Mouse (Mus musculus) bone marrow, adult 2 months (tissue): Measurements from ENCODE around the gene P3h2.

ENCODE experiments used
- CTCF ChIP-seq: fragments of 200-500 bp; IDR thresholded peaks from 2 replicates; pipeline ENCODE4 v1.5.1; 2011; ENCODE audit warnings: low read length, control low read depth; ENCODE audit not compliant: control insufficient read depth, insufficient read depth
- POLR2A ChIP-seq: fragments of 200-500 bp; IDR thresholded peaks from 2 replicates; pipeline ENCODE4 v1.6.1; 2011; ENCODE audit warnings: low read depth, mild to moderate bottlenecking, control low read depth, low read length, borderline replicate concordance; ENCODE audit not compliant: control insufficient read depth

DNA sequence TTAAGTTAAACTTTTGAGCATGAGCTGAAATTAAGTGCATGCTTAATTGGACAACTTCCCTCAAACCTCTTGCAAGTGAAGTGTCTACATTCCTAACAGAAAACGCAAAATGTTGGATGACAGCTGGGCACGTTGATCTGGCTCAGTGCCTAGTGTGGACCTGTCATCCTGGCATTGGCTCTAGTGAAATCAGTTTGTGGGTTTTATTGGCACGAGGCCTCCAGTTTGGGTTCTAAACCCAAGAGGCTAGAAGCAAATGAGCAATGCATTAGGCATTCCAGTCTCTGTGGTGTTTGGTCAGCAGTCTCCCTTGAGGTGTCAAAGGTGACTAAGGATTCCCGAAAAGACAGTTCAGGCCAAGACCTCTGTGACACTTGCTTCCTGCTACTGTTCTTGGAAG, 102.3 kb downstream of the P3h2 start:
- no peak for TF ChIP-seq CTCF
- no peak for TF ChIP-seq POLR2A
